Mouse (Mus musculus) forelimb bud, embryonic 11.5 days (tissue): Measurements from ENCODE around the gene Tns3.
A peak's percentile ranks its signal among the peaks of the same experiment; 100 is the strongest.

Source experiments
- DNase-seq: peaks from one replicate; pipeline ENCODE4 v3.0.0-alpha.2; 2012; ENCODE audit warnings: low read depth, low spot score

The Tns3 gene

DNA sequence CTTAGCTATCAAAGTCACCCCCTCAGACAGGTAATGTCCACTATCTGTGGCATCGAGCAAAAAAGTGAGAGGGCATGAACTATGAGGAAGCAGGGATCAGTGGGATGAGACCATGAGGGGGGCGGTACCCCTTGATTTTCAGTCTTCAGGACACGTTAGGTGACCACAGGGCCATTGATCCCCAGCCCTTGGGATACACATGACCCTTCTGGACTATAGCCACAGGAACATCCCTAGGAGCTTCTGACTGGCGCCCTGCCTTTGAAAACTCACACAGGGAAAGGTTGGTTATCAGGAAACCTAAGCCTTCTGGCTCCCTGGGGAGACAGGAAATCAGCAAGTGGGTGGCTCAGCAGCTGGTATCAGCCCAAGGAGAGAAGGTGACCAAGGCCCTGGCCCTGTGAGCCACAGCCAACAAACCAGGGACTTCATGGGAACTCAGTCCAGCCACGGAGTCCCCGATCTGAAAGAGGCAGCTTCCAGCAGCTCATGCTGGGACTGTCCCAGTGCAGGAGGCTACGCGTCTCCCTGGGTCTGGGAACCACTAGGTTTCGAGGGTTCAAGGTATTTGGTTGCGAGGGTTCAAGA is 12.8 kb downstream of the Tns3 start:
- DNase-seq: no peak

DNA sequence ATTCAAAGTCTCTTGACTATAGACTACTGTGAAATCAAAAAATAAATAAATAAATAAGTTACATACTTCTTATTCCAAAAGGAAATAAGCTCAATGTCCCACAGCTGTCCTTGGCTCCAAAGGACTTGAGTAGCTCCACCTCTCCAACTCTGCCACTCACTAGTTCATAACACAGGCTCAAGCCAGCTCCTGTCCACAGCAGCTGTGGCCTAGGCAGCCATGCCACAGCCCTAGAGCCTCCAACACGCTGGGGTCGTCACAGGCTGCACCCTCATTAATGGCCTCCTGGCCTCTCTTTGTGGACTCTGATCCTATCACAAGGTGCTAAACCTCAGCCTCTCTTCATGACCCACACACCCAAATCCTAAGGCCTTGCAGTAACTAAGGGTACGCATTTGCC is 18.7 kb downstream of the Tns3 start:
- no peak for DNase-seq

GRCm38 (mm10) chr11:8644272-8644671 is 20.1 kb downstream of the Tns3 start:
- DNase-seq: no peak

DNA sequence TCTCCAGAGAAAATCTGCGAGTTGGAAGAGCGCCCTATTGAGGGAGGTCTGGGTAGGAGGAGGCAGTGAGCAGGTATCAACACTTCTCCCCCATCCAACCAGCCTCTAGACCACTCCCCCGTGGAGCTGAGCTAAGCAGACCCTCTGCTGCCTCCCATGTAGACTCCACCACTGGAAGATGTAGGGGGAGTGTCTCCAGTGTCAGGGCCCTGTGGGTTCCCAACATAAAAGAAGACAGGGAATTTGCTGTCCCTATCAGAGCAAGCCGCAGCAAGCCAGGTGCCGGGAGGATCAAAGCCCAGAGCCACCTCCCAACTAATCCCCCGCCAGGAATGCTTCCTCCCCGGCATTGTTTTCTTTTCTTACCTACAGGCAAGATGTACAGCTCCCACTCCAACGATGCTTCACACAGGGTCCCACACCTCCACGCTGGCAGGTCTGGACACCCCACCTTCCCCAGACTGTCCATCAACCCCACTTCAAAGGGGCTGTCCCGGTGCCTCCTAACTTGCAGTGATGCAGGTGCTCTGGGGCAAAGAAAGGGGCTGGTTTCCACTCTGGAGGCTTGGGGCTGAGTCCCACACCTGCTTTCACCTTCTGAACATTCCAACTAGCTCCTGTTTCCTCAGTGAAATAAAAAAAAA is 22.6 kb downstream of the Tns3 start:
- peak; percentile 35 for DNase-seq

- no peak for DNase-seq
These were observed 24.6 kb downstream of the Tns3 start for GRCm38 (mm10) chr11:8639726-8640125.

- DNase-seq: no peak
These were observed 25.2 kb downstream of the Tns3 start for GRCm38 (mm10) chr11:8639007-8639718.

- no peak for DNase-seq
These were observed 26.6 kb downstream of the Tns3 start for GRCm38 (mm10) chr11:8637469-8638447.

DNA sequence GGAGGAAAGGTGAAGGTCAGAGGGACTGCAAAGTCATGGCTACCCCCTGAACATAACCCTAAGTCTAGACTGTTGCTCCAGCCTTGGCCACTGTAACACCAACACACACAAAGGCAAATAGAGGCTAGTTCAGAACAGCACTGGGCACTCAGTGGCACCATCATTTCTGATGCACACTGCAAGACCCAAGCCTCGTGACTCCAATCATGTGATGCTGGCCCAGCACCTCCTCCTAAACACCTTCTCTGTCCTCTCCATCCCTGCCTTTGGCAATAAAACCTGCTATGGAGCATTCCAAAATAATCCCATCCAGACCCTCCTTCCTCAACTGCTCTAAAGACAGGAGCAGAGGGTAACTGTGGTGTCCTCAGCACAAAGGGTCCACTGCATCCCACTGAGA is 27.7 kb downstream of the Tns3 start:
- no peak for DNase-seq

DNA sequence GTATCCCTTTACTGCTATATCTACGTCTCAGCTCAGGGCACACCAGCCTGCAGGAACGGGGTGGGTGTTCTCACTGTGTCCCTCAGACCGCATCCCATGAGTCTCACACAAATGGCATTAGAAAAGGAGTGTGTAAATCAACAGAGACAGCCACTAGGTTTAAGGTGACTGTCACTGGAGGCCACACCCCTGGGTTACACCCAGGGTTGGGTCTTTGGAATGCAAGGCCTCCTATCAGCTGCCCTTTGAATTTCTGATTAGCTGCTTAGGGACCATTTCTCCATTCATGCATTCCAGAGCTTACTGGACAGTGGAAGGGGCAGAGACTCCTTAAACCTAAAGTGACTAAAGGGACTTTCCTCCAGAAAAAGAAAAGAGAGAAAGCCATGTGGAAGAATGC is 28.6 kb downstream of the Tns3 start:
- no peak for DNase-seq

- DNase-seq: no peak
These were observed 29.5 kb downstream of the Tns3 start for GRCm38 (mm10) chr11:8634728-8635410.

DNA sequence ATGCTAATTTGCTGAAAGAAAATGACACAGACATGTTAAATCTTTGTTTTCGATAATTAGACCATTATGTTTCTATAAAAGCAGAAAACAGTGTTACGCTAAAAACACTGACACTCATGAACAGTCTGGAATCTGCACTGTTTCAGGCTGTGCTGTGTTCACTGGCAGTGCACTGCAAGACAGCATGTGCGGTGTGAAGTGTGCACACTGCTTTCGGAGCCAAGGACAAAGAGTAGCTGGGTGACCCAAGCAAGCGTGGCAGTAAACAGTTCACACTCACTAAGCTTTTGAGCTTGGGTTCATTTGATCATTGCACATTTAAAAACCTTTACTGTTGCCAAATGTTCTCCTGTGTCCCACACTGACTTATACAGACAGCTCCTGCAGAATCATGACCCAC is 32.2 kb downstream of the Tns3 start:
- DNase-seq: no peak

DNA sequence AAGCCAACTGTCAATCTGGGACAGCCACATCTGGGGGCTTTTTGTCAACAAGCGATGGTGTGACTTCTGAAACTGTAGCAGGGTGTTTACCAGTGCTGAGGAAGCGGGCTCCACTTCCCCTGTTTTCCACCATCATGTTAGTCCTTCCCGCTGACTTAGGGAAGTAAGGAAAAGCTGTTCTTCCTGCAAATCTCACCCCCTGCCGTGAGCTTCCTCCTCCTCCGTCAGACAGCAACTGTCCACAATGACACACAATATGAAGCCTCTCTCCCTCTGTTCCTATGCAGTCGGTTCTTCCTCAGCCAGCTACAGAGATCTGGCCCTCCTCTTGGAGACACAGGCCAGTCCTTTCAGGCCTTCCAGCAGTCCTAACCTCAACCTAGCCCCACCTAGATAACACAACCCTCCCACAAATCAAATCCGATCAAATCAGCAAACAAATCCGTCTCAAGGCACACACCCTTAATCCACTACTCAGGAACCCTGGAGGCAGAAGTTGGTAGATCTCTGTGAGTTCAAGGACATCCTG is 34.4 kb downstream of the Tns3 start:
- no peak for DNase-seq

GRCm38 (mm10) chr11:8629326-8629725 is 35.0 kb downstream of the Tns3 start:
- no peak for DNase-seq

GRCm38 (mm10) chr11:8628846-8629253 is 35.5 kb downstream of the Tns3 start:
- DNase-seq: no peak

- no peak for DNase-seq
These were observed 37.2 kb downstream of the Tns3 start for GRCm38 (mm10) chr11:8627156-8627555.

DNA sequence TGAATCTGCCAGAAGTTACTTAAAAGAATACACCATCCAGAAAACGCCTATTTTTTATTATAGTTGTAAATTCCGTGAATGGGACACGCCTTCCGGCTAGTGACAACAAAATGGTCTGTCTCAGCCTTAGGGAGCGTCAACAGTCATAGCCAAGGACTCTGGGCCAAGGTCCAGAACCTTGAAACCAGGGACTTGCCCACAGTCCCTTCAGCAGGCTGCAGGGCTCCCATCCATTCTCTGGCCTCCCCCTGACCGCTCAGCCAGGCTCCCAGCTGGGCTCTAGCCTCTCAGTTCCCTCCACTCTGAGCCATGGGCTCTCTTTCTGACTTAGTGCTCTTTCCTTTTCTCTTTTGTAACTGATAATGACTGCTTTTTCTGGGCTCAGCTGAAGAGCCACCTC is 37.6 kb downstream of the Tns3 start:
- DNase-seq: no peak

DNA sequence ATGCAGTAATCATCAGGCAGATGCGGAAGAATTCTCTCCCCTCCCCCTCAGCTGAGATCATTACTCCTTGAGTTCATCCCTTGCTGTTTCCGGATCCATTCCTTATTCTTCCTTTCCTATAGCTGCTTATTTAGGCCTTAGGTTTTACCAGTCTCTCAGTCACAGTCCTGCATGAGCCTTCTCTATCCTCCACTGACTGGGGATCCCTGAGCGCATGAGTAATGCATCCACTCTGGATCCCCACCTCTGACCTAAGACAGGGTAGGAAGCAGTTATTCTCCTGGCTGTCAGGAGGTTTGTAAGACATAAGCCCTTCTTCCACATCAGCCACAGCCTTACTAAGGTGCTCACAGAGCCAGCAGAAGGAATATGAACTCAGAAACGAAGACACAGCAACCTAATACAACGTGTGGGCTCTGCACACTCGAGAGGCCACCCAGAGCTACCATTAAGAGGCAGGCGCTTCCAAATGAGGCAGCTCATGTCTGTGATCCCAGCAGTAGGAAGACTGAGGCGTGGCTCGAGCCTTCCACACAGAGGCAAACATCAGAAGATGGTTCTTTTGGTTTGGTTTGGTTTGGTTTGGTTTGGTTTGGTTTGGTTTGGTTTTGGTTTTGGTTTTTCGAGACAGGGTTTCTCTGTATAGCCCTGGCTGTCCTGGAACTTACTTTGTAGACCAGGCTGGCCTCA is 38.3 kb downstream of the Tns3 start:
- DNase-seq: no peak

- DNase-seq: peak; percentile 71
These were observed 38.9 kb downstream of the Tns3 start for GRCm38 (mm10) chr11:8625451-8625850.

- DNase-seq: peak; percentile 83
These were observed 40.0 kb downstream of the Tns3 start for GRCm38 (mm10) chr11:8624179-8624886.

- DNase-seq: no peak
These were observed 40.5 kb downstream of the Tns3 start for GRCm38 (mm10) chr11:8623852-8624178.
